Mouse (Mus musculus): ENCODE data around the gene Micall2.
"Not testable (repeated sequence)": the region's sequence is repeated elsewhere in the genome, so short reads cannot be mapped to it uniquely, and the experiment has no call there.

Gene Micall2

DNA sequence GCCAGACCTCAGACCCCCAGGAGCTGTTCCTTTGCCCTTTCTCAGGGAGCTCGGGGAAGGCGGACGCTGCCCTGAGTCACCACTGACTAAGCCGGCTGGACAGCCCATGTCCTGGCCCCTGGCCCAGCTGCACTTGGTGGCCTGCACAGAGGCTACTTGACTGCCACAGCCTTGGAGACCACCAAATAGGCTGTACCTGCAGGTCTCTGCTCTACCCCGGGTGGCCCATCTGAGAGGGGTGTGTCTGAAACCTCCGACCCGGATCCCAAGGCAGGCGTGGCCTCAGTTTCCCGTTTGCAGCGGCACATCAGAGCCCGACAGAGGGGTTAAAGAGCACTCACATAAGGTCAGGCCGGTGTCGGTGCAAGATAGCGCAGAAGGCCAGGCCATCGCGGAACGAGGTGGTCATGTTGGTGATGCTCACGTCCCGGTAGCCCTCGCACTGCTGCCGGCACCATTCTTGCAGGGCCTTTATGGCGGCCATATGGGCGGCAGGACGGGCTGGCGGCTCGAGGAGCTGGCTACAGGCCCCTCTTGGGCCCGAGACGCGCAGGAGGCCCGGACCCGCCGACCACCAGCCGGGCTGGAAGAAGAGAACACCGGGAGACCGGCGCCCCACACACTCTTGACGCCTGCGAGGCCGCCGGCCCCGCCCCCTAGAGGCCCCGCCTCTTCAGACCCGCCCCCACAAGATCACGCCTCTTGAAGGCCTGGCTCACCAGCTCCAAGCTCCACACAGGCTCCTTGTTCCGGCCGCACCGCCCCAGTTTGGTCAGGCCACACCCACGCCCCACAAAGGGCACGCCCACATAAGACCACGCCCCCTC lies at the start of gene Micall2:
Gene Micall2, minus strand, starts transcription at position 660 of the 827 bp plus-strand sequence.
- peak; percentile 73 to 74 for DNase-seq

DNA sequence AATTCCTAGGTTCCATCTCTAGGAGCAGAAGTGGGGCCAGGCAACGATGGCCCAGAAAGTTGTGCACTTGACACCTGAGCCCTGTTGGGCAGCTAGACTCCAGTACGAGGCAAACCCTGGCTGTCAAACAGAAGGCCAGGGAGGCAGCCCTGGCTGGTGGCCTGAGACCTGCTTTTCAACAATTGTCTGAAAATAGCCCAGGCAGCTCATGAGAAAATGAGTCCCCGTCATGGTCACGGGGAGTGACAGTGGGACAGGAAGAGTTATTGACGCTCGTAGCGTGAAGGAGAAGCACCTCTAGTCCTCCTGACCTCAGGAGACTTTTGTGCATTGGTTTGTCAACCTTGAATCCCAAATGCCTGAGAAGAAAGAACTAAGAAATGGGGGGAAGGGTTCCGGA lies 45.3 kb upstream of the Micall2 start:
- DNase-seq = no peak

DNA sequence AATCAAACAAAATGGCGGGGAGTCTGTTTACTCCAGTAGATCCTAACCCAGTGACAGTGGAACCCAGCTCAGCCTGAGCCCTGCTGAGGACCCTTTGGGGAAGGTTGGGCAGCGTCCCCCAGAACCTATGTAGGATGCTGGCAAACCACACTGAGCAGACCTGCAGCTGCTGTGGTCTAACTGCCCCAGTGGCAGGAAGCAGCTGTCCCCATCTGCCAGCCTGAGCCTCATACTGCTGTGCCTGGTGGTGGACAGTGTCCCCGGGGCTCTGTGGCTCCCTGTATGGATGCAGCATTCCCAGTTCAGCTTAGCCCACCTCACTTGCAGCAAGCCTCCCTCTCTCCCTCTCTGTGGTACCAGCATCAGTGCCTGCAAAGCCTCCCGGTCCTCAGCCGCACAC lies 40.8 kb upstream of the Micall2 start:
- DNase-seq = no peak

DNA sequence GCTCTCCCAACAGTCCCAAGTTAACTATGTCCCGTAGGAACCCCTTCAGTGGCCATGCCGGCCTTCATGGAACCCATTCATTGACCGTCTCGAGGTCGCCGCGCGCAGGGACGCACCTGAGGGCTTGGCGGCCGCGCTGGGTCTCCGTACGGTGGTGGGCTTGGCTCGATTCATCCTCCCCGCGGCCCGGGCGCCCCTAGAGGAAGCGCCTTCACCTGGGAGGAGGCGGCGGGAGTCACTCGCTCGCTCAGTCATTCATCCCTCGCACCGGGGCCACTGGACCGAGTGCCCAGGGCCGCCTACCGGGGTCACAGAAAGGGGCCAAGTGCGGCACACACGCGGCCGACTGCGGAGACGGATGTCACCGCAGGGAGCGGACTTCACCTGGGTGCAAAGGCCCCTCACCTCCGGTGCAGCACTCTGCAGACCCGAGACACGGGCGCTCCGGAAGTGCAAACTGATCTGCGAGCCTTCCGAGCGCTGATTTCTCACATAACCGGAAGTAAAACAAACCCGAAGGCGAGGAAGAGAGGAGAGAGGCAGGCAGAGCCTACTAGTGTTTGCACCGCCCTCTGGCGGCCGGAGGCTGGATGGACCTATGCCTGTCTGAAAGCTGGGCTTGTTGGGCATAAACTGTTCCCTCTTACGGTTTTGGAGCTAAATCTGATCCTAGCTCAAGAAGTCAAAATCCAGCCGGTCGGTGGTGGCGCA lies 39.2 kb upstream of the Micall2 start, which contains the start of gene Ints1:
Gene Ints1, minus strand, starts transcription at position 459 of the 711 bp plus-strand sequence.
- DNase-seq = peak; percentile 98

GRCm38 (mm10) chr5:139768216-139768615 lies 32.1 kb upstream of the Micall2 start:
- no peak for DNase-seq

- no peak for DNase-seq
Measured at GRCm38 (mm10) chr5:139764296-139764695, 28.2 kb upstream of the Micall2 start.

DNA sequence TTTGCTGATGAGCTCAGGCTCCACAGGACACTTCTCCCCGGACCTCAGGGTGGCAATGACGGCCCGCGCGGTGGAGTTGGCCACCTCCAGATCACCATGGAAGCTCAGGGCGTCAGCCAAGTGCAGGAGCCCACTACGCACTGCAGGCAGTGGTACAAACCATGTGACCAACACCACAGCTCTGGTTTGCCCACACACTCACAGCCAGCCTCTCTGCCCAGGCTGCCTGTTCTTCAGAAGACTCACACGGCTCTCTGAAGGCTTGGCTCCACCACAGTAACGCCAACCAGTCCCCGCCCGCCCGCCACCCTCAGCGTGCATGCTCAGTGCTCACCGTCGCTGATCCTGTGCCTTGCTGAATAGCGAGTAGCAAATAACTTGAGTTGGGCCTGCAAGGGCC lies 22.0 kb upstream of the Micall2 start:
- DNase-seq = no peak

DNA sequence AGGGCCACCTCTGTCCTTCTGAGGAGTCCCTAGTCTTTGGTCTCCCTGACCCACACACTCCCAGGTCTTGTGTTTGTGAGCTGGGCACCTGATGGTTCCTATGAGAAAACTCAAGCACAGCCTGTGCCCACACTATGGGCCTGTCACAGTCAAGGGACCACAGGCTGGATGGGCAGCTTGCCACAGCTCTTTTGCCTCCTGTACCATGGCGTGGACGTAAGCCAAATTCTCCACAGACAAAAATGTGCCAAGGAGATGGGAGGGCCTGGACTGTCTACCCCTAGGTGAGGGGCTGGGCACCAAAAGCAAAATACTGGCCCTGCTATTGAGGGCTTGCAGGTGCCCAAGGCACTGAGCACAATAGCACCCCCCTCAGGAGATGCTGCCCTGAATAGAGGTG lies 20.4 kb upstream of the Micall2 start:
- no peak for DNase-seq

- DNase-seq = no peak
Measured at GRCm38 (mm10) chr5:139756135-139756534, 20.0 kb upstream of the Micall2 start.

DNA sequence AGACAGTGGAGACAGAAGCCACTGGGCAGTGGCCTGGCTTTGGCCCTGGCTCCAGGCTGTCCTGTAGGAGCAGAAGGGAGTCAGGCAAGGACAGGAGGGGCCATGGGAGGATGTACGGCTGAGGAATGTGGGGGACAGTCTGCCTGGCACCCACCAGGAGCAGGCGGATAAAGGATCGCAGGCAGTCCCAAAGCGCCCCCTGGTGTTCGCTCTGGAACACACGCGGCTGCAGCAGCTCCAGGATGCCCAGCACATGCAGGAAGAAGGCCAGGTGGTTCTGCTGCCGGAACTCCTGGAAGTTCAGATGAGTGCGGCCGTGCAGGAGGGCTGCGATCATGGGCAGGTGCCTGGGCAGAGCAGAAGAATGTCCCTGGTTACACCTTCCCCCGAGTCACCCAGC lies 18.6 kb upstream of the Micall2 start:
- peak; percentile 64 to 74 for DNase-seq

GRCm38 (mm10) chr5:139750535-139750934 lies 14.4 kb upstream of the Micall2 start:
- DNase-seq = peak; percentile 70

- DNase-seq = no peak
Measured at GRCm38 (mm10) chr5:139749413-139750125, 13.4 kb upstream of the Micall2 start.

DNA sequence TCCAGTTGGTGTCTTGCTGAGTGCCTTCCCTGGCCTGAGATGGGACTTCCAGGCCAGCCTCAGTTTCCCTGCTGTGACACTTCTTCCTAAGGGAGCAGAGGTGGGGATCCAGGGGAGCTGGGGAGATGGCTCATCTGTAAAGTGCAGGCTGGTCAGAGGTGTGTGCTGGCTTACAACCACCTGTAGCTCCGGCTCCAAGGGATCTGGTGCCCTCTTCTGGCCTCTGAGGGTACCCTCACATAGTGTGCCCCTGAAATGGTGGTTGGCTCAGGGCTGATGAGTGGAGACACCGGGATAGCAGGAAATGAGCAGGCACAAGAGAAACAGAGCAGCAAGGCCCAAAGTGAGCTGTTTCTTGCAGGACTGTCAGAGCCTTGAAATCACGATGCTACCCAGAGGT lies 9.6 kb upstream of the Micall2 start:
- peak; percentile 51 to 57 for DNase-seq

DNA sequence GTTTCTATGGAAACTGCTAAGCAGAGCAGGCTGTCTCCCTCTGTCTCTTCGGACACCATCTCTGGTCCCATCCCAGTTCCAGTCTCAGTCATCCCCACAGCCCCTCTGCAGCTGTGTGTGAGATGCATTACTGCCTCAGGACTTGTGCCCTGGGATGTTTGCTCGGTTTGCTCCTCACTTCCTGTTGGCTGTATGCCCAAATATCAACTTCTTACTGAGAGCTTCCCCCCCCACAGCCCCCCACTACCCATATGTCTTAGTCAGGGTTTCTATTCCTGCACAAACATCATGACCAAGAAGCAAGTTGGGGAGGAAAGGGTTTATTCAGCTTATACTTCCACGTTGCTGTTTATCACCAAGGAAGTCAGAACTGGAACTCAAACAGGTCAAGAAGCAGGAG lies 6.5 kb upstream of the Micall2 start:
- not testable (repeated sequence) for DNase-seq

DNA sequence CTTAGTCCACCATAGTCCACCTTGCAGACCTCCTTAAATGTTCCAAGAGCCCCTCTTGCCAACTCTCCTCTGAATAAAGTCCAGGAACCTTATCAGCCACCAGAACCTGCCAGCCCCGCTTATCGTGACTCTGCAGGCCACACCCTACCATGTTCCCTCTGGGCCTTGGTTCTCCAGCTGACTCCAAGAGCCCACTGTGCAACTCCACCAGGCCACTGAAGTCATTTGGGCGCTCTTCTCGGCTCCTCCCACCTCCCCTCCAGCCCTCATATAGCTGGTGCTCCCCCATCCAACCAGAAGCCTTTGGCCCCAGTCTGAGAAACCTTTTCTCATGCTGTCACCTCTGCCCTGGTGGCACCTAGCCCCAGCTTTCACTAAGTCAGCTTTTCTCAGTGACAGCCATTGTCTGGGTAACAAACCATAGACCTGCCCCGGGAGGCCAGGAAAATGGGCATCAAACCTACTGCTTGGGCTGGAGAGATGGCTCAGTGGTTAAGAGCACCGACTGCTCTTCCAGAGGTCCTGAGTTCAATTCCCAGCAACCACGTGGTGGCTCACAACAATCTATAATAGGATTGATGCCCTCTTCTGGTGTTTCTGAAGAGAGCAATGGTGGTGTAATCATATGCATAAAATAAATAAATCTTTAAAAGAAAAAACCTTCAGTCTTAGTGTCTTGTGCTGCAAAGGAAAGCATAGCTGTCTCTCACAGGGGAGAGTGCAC lies 2.6 kb upstream of the Micall2 start:
- no peak for DNase-seq

GRCm38 (mm10) chr5:139737841-139738591 lies 1.9 kb upstream of the Micall2 start:
- DNase-seq = no peak

GRCm38 (mm10) chr5:139736504-139736940 lies 386 bp upstream of the Micall2 start:
- no peak for DNase-seq

GRCm38 (mm10) chr5:139734746-139735145 lies 1.4 kb downstream of the Micall2 start:
- no peak for DNase-seq

GRCm38 (mm10) chr5:139734016-139734415 lies 2.1 kb downstream of the Micall2 start:
- no peak for DNase-seq

GRCm38 (mm10) chr5:139732634-139733107 lies 3.5 kb downstream of the Micall2 start:
- DNase-seq = no peak

GRCm38 (mm10) chr5:139730712-139731486 lies 5.2 kb downstream of the Micall2 start:
- peak in 1 of 2 experiments; percentile 24 for DNase-seq

Measured in cerebellum, postnatal 36 days (tissue).